Mouse (Mus musculus) urinary bladder, postnatal 0 days (tissue): Measurements from ENCODE around the gene Dgkz. TPM values are rescaled to one million over a fixed set of nuclear protein-coding genes. Genes with fewer than 3 reads are reported as not detected.

Experiments
- microRNA-seq: library from miRNA; unstranded; fragments of <30 nt; microRNA quantifications from one replicate; pipeline ENCODE4, GENCODE M21; 2016
- polyA plus RNA-seq: library from polyadenylated mRNA; unstranded; fragments of >200 nt; fragmentation: Nextera tagmentation; extraction: Ambion mirVana; gene quantifications from 2 replicates; pipeline ENCODE4 v1.2.1, GENCODE M21; 2015

Dgkz gene
- polyA plus RNA-seq: 24.7 and 35.9 TPM in 2 replicates

DNA sequence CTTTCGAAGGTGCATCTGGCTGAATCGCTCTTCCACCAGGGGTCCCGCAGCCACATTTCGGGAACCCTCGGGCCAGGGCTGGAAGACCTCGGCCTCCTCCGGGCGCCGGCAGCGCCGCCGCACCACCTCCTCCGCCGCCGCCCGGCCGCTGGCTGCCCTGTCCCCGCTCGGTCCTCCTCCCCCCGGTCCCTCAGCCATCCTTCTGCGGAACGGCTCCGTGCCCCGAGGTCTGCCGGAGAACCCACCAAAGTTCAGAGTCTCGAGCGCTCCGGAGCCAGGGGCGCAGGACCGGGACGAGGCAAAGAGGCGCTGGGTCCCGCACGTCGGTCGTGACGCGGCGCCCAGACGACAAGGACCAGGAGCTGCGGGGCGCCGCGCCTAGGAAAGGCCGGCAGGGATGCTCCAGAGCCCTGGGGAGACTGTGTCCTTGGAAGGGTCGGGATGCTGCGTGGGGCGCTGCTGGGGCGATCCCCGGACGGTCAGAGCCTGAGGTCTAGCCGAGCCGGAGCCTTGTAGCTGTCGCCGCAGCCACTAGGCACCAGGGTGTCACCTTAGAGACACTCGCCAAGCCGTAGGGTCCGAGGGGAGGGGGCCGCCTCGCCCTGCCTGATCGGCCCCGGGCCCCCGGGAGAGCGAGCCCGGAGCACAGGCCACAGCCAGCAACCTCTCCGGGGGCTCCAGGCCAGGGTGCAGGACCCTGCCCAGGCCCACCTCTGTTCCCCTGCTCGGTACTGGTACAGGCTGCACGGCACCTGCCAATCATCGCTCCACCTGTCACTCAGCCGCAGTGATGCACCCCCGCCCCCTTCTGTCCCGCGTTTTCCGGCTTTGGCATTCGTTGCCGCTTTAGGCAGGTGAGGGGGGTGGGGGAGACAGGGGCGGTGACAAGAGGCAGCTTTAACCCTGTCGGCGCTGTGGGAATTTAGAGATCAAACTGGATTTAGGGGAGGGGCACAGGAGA lies at the start of gene Dgkz:
TSS of gene Dgkz (minus strand) at position 284 of the 961 bp plus-strand sequence.

GRCm38 (mm10) chr2:92024274-92024672 lies 48.6 kb upstream of the Dgkz start, which contains the start of gene Creb3l1:
Creb3l1 (minus strand) TSS chr2:92024502.

DNA sequence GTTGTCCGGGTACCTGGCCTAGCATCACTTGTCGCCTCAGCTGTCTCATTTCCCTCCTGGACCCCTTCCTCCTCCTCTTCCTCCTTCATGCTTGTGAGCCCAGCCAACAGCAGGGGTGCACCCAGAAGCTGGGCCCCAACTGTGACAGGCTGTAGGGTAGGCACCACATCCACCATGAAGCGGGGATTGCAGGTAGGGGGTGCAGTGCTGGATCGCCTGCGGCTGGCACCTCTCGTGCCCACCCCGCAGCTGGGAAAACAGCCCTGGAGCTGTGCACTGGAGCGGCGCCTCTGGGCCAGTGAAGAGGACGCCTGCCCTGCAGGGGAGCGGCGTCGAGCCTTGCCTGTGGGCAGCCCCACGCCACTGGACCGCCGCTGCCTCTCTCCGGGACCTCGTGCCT lies 30.2 kb downstream of the Dgkz start, which contains the start of gene Gm9821:
TSS of gene Gm9821 (plus strand) at position 221 of the 400 bp plus-strand sequence.

DNA sequence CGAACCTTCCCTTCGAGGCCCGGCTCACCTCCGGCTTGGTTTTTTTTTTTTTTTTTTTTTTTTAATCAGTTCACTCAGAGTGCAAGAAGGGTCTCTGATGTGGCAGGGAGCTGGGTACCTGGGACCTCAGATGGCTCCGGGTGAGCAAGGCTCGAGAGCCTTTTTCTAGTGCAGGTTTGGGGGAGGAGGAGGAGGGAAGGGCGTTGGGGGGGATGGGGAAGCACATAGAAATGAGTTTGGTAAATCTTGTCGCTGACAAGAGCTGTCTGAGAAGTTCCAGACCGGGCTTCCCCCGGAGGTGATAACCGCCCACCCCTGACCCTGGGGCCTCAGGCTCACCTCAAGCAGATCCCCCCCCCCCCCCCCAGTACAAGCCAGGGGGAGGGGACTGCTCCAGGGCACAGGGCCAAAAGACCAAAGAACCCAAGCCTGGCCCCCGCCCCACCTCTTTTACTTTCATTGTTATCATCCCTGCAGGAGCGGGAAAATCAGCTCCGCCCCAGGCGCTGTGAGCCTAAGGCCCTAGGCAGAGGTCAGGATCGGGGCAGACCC lies 43.4 kb downstream of the Dgkz start, which contains the start of gene Mdk:
TSS of gene Mdk (minus strand) at position 138 of the 552 bp plus-strand sequence.

DNA sequence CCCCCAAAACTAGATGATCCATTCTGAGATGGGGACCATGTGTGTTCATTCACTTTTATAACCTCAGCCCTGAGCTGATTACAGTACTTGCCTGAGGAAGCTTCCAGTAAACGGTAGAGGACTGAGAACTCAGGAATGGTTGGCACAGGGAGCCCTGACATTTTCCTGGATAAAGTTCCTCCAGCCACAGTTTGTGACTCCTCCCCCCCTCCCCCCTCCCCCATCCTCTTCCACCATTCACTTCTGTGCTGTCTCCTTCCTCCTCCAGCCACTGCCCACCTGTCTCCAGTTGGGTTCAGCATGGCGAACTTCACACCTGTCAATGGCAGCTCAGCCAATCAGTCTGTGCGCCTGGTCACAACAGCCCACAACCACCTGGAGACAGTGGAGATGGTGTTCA lies 48.7 kb downstream of the Dgkz start, which contains the start of gene Chrm4:
TSS of gene Chrm4 (plus strand) at position 301 of the 400 bp plus-strand sequence.

Small RNA genes lying within 50 kb of the gene (microRNA-seq; reads per million reads assigned to microRNA genes)
- gene Mir6999: not detected

Other genes starting within 250 kb of the Dgkz start
- 6.1 TPM in 2 replicates for gene Ambra1, start 245.7 kb downstream of the Dgkz start, polyA plus RNA-seq
- gene Chrm4, start 48.6 kb downstream of the Dgkz start, polyA plus RNA-seq: not detected in 2 replicates
- 87.8 TPM in 2 replicates for gene Mdk, start 43.6 kb downstream of the Dgkz start, polyA plus RNA-seq
- gene Gm9821, start 30.2 kb downstream of the Dgkz start, polyA plus RNA-seq: 0.93 and 1.1 TPM in 2 replicates
- 22.4 and 25.5 TPM in 2 replicates for gene Creb3l1, start 48.6 kb upstream of the Dgkz start, polyA plus RNA-seq
- gene Phf21a, start 117.3 kb upstream of the Dgkz start, polyA plus RNA-seq: 10.1 and 11.0 TPM in 2 replicates